Mouse (Mus musculus) v-Abl transformed pro-B cells (cell line): ENCODE data around the gene A1cf.

Experiments
- in situ Hi-C, 2 experiments: fragments of 400-800 bp; cut with MboI; formaldehyde crosslinking; loops; one replicate each; pipeline ENCODE4 v1.15.1; 2025; ENCODE audit not compliant: unreplicated experiment in 2 of 2

Gene A1cf

DNA sequence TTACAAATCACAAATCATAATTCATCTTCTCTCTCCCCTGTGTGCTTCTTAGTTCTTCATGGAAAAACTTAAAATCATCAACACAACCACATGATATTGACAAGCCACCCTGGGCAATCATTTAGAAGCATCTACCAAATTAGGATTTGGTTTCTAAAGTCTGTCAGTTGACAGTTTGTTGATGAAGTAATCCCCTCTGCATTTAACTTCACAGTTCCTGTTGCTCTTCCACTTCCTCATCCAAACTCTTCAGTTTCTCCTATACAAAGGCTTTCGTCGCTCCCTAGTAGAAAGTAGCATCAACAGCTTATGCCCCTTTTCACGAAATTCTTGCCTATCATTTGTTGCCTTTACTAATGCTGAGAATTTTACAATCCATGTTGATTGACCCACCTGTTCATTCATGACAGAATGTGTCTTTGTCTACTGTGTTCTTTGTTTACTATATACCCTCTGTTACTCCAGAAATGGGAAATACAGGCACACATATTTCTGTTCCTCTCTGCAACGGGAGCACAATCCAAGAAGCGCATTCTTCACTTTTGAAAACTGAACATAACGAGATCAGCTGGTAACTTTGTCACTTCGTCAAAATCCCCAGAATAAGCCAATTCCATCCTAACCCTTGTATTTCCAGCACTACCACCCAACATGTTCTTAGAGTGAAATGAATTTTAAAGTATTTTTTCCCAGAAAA lies 82.4 kb downstream of the A1cf start:
- in situ Hi-C loops, result loop anchor here (25.0 kb wide), 3 partner anchors 864 to 1714 kb away; partner anchors contain the start of genes Cstf2t (in 2 of the 2) and Mbl2 (in 2 of the 2)

DNA sequence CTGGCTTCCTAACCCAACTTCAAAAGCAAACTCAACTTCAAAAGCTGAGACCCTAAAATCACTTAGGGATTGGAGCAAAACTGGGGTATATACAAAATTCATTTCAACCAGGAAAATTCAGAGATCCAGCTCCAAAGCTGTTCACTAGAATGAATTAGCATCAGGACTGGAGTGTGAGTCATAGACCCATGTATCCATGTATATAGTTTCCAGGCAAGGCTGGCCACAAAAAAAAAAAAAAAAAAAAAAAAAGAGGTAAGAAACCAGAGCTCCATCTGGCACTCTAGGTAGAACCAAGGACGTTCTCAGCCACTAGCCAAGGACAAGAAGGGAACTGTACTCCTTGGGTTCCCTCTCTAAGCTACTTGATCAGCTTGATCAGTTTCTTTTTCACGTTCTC lies 85.2 kb downstream of the A1cf start:
- in situ Hi-C loops, result loop anchor here (25.0 kb wide), 3 partner anchors 866 to 1716 kb away; partner anchors contain the start of genes Cstf2t (in 2 of the 2) and Mbl2 (in 2 of the 2)

DNA sequence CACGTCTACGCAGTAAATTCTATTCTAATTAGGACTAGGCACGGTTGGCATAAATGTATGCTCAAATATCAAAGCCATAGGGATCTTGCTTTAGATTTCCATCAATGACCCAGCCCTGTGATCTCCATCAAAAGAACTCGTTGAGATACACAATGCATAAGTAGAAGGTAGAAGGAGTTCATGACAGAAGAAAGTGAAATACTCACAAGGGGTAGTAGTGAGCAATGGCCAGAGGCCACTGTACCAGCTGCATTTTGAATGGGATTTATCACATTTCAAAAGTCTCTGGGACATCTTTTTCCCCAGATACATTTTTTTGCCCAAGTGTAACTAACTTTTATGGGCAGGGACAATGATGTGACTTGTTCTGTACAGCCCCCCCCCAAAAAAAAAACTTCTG lies 85.7 kb downstream of the A1cf start:
- in situ Hi-C loops, result loop anchor here (25.0 kb wide), 3 partner anchors 867 to 1717 kb away; partner anchors contain the start of genes Cstf2t (in 2 of the 2) and Mbl2 (in 2 of the 2)

DNA sequence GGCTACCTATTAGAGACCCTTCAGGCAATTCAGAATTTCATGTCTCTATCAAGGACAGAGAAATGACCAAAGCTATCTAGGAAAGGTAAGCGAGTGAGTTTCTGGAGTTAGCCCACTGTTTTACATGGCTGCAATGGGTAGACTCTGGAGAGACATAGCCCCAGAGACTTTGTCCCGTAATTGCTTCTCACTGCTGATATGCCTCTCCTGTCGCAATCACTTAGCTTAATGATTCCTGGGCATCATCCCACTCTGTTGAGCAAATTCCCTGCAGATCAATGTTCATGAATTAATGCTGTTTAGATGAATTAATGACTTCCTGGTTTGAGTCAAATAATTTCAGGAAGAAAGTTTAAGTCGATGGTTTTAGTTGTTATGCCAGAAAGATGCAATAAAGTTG lies 86.1 kb downstream of the A1cf start:
- in situ Hi-C loops, result loop anchor here (25.0 kb wide), 3 partner anchors 867 to 1717 kb away; partner anchors contain the start of genes Cstf2t (in 2 of the 2) and Mbl2 (in 2 of the 2)

DNA sequence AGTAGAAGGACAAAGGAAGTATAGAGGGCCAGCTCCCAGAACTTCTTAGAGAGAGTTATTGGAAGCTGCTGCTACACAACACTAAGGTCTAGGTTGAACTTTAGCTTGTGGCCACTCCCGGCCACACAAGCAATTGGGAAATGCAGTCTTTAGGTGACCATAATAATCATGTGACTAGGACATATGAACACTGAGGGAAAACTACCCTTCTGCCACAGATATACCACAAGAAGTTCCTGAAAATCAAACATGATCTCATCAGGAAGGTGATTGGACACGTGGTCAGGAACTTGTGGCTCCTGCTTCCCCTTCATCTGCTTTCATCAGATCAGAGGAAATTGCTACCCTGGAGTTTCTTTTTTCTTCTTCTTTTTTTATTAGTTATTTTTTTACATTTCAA lies 87.8 kb downstream of the A1cf start:
- in situ Hi-C loops, result loop anchor here (25.0 kb wide), 3 partner anchors 869 to 1719 kb away; partner anchors contain the start of genes Cstf2t (in 2 of the 2) and Mbl2 (in 2 of the 2)

DNA sequence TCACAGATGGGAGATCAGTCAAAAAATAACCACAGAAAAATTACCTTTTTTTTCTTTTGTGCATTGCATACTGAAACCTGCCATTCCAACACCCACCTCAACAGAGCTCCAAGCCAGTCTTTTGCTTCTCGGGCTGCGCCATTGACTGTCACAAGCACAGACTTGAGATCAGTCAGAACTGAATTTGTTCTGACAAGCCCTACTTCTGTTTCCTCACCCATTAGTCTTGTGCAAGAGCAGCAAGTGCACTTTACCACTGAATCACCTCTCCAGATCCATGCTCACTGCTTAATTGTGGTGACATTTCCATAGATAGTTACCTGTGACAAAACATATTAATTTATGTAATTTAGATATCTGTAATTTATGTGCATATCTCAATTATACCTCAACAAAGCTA lies 91.9 kb downstream of the A1cf start:
- in situ Hi-C loops, result loop anchor here (5.0 to 25.0 kb wide), 5 partner anchors 48 to 1723 kb away; partner anchors contain the start of genes Cstf2t (in 2 of the 2) and Mbl2 (in 2 of the 2)

DNA sequence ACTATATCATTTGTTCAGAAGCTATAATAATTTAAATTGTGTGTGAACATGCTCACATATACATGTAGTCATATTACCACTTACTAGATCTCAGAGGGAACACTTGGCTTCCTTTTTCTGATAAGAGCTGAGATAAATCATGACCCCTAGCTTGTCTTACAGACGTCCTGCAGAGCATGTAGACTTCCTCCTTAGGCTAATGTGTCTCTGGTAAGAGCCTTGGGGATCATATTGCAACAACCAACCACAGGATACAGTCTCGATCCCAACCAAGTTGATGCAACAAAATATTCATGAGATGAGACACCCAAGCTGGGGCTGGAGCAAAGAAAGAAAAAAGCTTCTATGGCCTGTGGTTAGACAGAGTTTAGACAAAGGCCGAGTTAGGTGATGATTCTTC lies 94.6 kb downstream of the A1cf start:
- in situ Hi-C loops, result loop anchor here (5.0 to 25.0 kb wide), 5 partner anchors 51 to 1726 kb away; partner anchors contain the start of genes Cstf2t (in 2 of the 2) and Mbl2 (in 2 of the 2)

DNA sequence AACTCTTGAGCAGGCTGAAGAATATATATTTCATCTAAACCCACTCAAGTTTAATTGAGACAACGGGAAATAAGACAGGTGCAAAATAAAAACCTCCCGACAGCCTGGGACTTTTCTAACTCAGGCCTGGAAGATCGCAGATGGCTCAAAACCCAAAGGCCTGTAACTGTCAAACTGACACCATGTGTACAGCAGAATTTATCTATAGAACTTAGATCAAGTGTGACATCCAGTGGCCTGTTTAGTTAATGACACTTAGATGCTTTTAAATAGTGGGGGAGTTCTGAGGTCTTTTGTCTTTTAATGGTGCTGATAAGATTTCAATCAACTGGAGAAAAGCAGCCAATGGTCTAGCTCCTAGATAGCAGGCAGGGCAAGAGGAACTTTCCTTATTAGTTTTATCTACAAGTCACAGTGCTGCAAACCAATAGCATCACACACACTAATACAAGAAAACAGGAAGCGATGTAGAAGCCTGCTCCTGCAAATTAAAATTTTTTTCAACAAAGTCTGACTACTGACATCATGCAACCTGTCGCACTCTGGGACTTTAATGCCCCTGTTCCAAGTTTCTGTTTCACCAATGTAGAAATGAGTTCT lies 99.5 kb downstream of the A1cf start:
- in situ Hi-C loops, result loop anchor here (5.0 to 25.0 kb wide), 8 partner anchors 101 to 1731 kb away; partner anchors contain the start of genes A1cf (in 2 of the 2), Cstf2t (in 2 of the 2), Mbl2 (in 2 of the 2) and Prkg1 (in 1 of the 2)

DNA sequence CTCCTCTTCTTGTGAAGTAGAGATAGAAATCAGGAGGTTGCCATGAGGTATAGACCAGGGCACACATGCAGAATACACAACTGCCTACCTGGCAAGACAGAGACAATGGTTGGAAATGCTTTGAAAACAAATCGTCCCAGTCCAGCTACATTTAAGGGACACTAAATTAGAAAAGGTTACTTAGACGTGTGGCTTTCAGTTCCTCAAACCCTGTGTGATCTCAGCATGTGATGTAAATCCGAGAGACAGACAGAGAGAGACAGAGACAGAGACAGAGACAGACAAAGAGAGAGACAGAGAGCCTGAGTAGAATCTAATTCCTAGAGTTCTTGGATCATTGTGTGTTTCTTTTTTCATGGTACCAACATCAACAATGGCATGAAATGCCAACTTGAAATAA lies 102.8 kb downstream of the A1cf start:
- in situ Hi-C loops, result loop anchor here (5.0 to 25.0 kb wide), 11 partner anchors 133 to 1734 kb away; partner anchors contain the start of genes Cstf2t (in 2 of the 2), Mbl2 (in 2 of the 2) and Asah2 (in 1 of the 2)

DNA sequence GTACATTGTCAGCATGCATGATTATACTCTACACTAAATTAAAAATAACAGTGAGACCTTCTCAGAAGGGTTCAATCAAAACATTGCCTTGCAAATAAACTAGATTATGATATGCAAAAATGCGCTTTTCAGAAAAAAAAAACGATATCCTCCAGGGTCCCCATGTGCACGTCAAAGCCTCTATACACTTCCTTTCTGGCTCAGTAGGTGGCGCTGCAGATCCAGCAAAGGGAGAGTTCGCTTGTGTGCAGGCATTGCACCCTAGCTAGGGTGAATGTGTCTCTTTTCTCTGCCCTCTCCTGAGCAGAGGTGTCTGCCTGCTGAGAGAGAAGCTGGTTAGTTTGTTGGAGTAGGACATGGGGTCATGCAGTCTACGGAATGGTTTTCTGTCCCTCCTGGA lies 103.4 kb downstream of the A1cf start:
- in situ Hi-C loops, result loop anchor here (5.0 to 25.0 kb wide), 11 partner anchors 133 to 1735 kb away; partner anchors contain the start of genes Cstf2t (in 2 of the 2), Mbl2 (in 2 of the 2) and Asah2 (in 1 of the 2)

DNA sequence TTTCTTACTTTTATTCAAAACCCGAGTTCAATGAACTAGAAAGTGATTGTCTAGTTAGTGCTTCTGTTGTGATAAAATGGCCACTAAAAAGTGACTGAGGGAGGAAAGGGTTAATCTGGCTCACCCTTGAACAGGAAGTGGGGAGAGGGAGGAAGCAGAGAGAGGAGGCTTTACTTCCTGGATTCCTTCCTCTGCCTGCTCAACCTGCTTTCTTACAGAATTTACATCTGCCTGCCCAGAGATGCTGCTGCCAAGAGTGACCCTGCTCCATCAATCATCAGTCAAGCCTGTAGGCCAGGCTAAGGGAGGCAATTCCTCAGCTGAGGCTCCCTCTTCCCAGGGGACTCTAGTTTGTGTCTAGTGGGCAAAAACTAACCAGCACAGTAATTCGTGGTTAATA lies 107.3 kb downstream of the A1cf start:
- in situ Hi-C loops, result loop anchor here (5.0 to 25.0 kb wide), 4 partner anchors 129 to 1389 kb away; partner anchors contain the start of gene Asah2 (in 1 of the 2)

DNA sequence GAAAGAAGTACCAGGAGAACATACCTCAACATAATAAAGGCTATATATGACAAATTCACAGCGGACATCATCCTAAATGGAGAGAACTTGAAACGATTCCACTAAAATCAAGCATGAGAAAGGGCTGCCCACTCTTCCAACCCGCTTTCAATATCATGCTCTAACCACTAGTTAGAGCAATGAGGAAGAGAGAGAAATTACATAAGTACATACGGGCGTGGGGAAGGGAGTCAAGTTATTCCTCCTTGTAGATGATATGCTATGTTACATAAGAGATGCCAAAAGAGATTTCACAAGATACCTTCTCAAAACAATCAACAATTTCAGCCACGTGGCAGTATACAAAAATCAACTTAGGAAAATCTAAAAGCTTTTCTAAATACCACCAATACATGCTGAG lies 122.5 kb downstream of the A1cf start:
- in situ Hi-C loops, result loop anchor here in 1 of 2 experiments (25.0 kb wide), 1 partner anchor 1246 kb away; no protein-coding TSS in a partner anchor

DNA sequence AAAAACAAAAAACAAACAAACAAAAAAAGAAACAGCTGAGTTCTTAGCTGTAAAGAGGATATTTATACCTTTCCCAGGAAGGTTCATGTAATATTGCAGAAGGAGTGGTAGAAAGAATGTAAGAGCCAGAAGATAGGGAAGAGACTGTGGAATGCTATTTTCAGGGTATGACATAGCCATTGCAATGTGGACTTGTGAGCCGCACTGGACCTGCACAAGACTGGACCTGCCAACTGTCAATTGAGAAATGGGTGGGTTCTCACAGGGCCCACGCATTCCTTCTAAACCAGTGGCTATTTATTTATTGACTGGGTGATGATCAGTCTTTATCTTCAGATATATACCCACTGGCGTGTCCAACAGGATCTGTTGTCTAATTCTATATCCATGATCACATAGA lies 128.4 kb downstream of the A1cf start:
- in situ Hi-C loops, result loop anchor here in 1 of 2 experiments (25.0 kb wide), 1 partner anchor 1240 kb away; no protein-coding TSS in a partner anchor
